Mouse (Mus musculus): ENCODE measurements around the gene Ppard. TPM values are rescaled to one million over a fixed set of nuclear protein-coding genes. Genes with fewer than 3 reads are reported as not detected.
A peak's percentile ranks its signal among the peaks of the same experiment; 100 is the strongest.

The Ppard gene
- total and polyA plus RNA-seq, 2 experiments from 2014 or later: 1.5 to 7.7 TPM

DNA sequence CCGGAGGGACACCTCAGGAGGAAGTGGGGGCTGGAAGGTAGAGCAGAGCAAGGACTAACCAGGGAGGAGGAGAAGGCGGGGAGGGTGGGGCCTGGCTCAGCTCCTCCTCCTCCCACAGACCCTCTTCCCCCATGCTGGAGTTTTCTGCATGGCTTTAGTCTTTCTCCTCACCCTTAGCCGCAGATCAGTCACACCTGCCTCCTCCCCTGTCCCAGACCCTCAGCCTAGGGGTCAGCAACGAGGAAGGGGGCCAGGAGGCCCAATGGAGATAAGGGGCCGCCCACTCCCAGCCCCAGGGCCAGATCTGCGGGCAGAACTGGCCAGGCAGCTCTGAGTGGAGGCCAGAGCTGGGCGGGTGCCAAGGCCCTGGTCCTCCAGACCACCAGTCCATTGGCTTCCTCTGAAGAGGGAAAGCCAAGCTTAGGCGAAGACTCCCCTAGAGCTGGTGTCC, 112.8 kb downstream of the Ppard start:
- WGBS: 15% methylated on average over 7 of the region's 8 CpGs
- no peak for ATAC-seq (ENCODE audit: low FRiP score)

DNA sequence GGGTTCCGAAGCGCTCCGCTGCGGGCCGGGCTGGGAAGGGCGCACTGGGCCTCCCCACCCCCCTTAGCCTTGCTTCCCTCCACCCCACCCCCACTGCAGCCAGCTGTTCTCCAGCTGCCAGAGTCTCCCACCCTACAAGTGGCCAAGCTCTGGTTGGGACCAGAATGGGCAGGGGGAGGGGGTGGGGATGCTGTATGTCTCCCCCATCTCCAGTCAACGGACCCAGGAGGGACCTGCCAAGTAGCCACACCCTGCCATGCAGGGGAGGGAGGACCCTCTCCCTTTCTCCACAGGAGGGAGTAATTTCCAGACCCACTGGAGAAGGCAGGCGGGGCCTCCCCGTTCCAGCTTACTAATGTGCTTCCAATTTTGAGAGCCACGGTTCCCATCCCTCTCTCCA, 113.4 kb downstream of the Ppard start:
- 21% methylated on average over 10 of the region's 10 CpGs for WGBS
- H3K4me2 ChIP-seq (ENCODE audit: low read depth, low read length, poor library complexity, severe bottlenecking): no peak overlapping the region
- no peaks in the 10 kb centered on the region for H3K9me3 ChIP-seq (ENCODE audit: low read length)
- no peaks in the 10 kb centered on the region for H3K27me3 ChIP-seq (ENCODE audit: insufficient read depth, low read length)
- no peak for TF ChIP-seq CTCF (IDR thresholded peaks at IDR 0.05)
- H3K9ac ChIP-seq (replicated peaks; ENCODE audit: low read length, poor library complexity, severe bottlenecking): no peak overlapping the region
- DNase-seq (ENCODE audit: low spot score) (no peak), ATAC-seq (ENCODE audit: low FRiP score) (no peak)
- H3K27ac ChIP-seq (ENCODE audit: low read depth, low read length): no peak overlapping the region
- no peaks in the 10 kb centered on the region for H3K36me3 ChIP-seq (ENCODE audit: insufficient read depth, low read length)
- H3K4me3 ChIP-seq (ENCODE audit: low read depth, low read length): no peak overlapping the region
- peaks cover 3% of the 10 kb centered on the region; the same call in 1 of the 2 replicates for H3K4me1 ChIP-seq (ENCODE audit: insufficient read depth, low read length)

More for the DNA sequence above, 112.8 kb downstream of the Ppard start:
- peaks cover 3% of the 10 kb centered on the region; the same call in 1 of the 2 replicates for H3K4me1 ChIP-seq (ENCODE audit: insufficient read depth, low read length)
- no peak overlapping the region for H3K9ac ChIP-seq (replicated peaks; ENCODE audit: low read length, poor library complexity, severe bottlenecking)
- no peak overlapping the region for H3K4me2 ChIP-seq (ENCODE audit: low read depth, low read length, poor library complexity, severe bottlenecking)
- no peaks in the 10 kb centered on the region for H3K9me3 ChIP-seq (ENCODE audit: low read length)
- H3K4me3 ChIP-seq (ENCODE audit: low read depth, low read length): no peak overlapping the region
- no peaks in the 10 kb centered on the region for H3K36me3 ChIP-seq (ENCODE audit: insufficient read depth, low read length)
- no peak for DNase-seq (ENCODE audit: low spot score)
- no peaks in the 10 kb centered on the region for H3K27me3 ChIP-seq (ENCODE audit: insufficient read depth, low read length)
- no peak for TF ChIP-seq CTCF (IDR thresholded peaks at IDR 0.05)
- H3K27ac ChIP-seq (ENCODE audit: low read depth, low read length): no peak overlapping the region

DNA sequence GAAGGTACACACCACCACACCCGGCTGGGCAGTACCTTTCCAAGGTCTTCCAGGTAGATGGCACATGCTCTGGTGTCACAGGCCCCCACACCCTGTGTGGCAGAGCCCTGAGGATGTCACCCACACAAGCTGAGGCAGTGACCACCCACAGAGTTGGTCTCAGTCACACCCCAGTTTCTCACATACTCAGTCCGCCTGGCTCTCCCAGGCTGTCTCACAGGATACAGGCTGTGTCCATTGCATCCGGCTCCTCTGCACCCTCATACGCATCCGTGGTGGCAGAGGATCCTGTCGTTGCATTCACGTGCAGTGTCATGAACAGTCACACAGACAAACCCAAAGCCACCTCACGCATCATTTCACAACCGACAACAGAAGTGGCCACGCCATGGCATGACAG, 114.8 kb downstream of the Ppard start:
- no peak for TF ChIP-seq CTCF (IDR thresholded peaks at IDR 0.05)
- DNase-seq (ENCODE audit: low spot score) (no peak), ATAC-seq (ENCODE audit: low FRiP score) (no peak)
- Histone ChIP-seq H3K27ac (ENCODE audit: low read depth, low read length) (no peak overlapping the region), H3K9ac (replicated peaks; ENCODE audit: low read length, poor library complexity, severe bottlenecking) (no peak overlapping the region), H3K36me3 (ENCODE audit: insufficient read depth, low read length) (no peaks in the 10 kb centered on the region), H3K9me3 (ENCODE audit: low read length) (no peaks in the 10 kb centered on the region), H3K4me1 (ENCODE audit: insufficient read depth, low read length) (peaks cover 6% of the 10 kb centered on the region; the same call in 1 of the 2 replicates), H3K27me3 (ENCODE audit: insufficient read depth, low read length) (peaks cover 10% of the 10 kb centered on the region), H3K4me2 (ENCODE audit: low read depth, low read length, poor library complexity, severe bottlenecking) (no peak overlapping the region), H3K4me3 (ENCODE audit: low read depth, low read length) (no peak overlapping the region)
- 81% methylated on average over 10 of the region's 10 CpGs for WGBS

DNA sequence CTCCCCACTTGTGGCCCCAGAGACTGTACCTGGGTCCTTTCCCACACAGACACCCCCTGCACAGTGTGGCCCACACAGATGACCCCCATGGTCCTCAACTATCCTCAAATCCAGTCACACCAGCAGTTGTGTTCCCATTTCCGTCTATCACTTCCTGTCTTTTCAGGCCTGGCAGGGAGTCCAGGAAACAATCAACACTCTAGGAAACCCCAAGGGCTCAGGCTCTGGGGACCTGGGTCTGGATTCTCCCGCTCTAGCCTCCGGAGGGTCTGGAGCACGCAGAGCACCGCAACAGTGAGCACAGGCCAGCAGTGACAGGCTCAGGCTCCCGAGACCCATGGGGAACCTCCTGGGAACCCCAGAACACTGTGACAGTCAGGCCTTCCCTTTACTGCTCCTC, 115.7 kb downstream of the Ppard start:
- no peaks in the 10 kb centered on the region for H3K9me3 ChIP-seq (ENCODE audit: low read length)
- TF ChIP-seq CTCF (IDR thresholded peaks at IDR 0.05): no peak
- ATAC-seq (ENCODE audit: low FRiP score) (no peak), DNase-seq (ENCODE audit: low spot score) (no peak)
- no peak overlapping the region for H3K4me3 ChIP-seq (ENCODE audit: low read depth, low read length)
- no peak overlapping the region for H3K27ac ChIP-seq (ENCODE audit: low read depth, low read length)
- no peak overlapping the region for H3K9ac ChIP-seq (replicated peaks; ENCODE audit: low read length, poor library complexity, severe bottlenecking)
- H3K36me3 ChIP-seq (ENCODE audit: insufficient read depth, low read length): no peaks in the 10 kb centered on the region
- 57% methylated on average over 6 of the region's 6 CpGs for WGBS
- peaks cover 6% of the 10 kb centered on the region; the same call in 1 of the 2 replicates for H3K4me1 ChIP-seq (ENCODE audit: insufficient read depth, low read length)
- H3K4me2 ChIP-seq (ENCODE audit: low read depth, low read length, poor library complexity, severe bottlenecking): no peak overlapping the region
- H3K27me3 ChIP-seq (ENCODE audit: insufficient read depth, low read length): peaks cover 11% of the 10 kb centered on the region

DNA sequence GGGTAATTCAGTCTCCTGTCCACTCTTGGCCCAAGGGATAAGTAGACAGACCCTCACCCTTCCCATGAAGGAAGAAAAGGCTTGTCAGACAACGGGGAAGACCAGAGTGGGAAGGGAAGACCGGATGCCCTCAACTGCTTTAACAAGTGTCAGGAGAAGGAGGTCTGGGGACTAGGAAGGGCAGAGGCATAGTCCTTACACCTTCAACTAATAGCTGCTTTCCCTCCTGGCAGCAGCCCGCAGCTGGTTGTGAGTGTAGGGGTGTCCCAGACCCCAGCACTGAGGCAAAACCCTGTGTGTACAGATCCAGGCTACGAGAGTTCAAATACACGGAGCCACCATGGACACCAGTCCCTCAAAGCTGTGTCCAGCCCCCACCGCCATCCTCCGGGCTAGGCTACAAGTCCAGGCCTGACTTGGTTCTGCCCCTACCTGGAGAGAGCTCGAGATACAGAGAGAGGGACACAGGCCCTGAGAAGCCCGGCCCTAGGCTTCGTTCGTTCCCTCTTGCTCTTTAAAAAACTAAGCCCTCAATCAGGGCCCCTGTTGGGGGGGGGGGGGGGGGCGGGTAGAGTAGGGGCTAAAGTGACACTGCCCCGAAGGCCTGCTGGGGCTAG, 116.9 kb downstream of the Ppard start:
- ATAC-seq (ENCODE audit: low FRiP score) (no peak), DNase-seq (ENCODE audit: low spot score) (no peak)
- H3K27ac ChIP-seq (ENCODE audit: low read depth, low read length): no peak overlapping the region
- H3K9me3 ChIP-seq (ENCODE audit: low read length): no peaks in the 10 kb centered on the region
- H3K27me3 ChIP-seq (ENCODE audit: insufficient read depth, low read length): peaks cover 11% of the 10 kb centered on the region
- H3K36me3 ChIP-seq (ENCODE audit: insufficient read depth, low read length): no peaks in the 10 kb centered on the region
- H3K4me2 ChIP-seq (ENCODE audit: low read depth, low read length, poor library complexity, severe bottlenecking): peak overlapping the region; percentile 97
- no peak for TF ChIP-seq CTCF (IDR thresholded peaks at IDR 0.05)
- H3K9ac ChIP-seq (replicated peaks; ENCODE audit: low read length, poor library complexity, severe bottlenecking): peak overlapping the region; percentile 62; the same call in 1 of the 2 replicates
- H3K4me1 ChIP-seq (ENCODE audit: insufficient read depth, low read length): peaks cover 6% of the 10 kb centered on the region; the same call in 1 of the 2 replicates
- peak overlapping the region; percentile 49 for H3K4me3 ChIP-seq (ENCODE audit: low read depth, low read length)
- WGBS: 27% methylated on average over 11 of the region's 13 CpGs

DNA sequence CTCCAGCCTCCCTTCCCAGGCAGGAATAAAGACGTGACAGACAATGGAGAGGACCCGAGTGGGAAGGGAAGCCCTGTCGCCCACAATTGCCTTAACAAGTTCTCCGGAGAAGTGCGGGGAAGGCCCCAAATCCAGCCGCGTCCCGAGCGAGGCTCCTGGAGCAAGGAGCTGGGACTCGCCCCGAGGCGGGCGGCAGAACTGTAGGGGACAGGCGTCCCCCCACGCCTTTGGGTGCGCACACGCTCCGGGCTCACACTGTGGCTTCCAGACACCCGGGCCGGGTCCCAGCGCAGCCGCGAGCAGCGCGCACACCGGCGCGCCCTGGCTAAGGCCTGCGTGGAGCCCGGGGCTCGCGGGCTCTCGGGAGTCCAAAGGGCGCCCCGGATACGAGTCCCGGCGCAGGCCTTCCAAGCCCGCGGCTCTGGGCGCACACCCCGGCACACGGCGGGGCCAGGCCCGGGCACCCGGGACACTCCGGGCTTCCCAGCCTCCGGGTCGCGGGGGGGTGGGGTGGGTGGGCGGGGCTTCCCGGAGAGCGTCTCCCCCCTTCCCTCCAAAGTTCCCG, 117.5 kb downstream of the Ppard start:
- Histone ChIP-seq H3K4me1 (ENCODE audit: insufficient read depth, low read length) (peaks cover 6% of the 10 kb centered on the region; the same call in 1 of the 2 replicates), H3K27ac (ENCODE audit: low read depth, low read length) (peak overlapping the region; percentile 62; the same call in 1 of the 2 replicates), H3K9me3 (ENCODE audit: low read length) (no peaks in the 10 kb centered on the region), H3K9ac (replicated peaks; ENCODE audit: low read length, poor library complexity, severe bottlenecking) (peak overlapping the region; percentile 62), H3K4me3 (ENCODE audit: low read depth, low read length) (peak overlapping the region; percentile 49), H3K4me2 (ENCODE audit: low read depth, low read length, poor library complexity, severe bottlenecking) (peak overlapping the region; percentile 97), H3K27me3 (ENCODE audit: insufficient read depth, low read length) (peaks cover 11% of the 10 kb centered on the region), H3K36me3 (ENCODE audit: insufficient read depth, low read length) (no peaks in the 10 kb centered on the region)
- no peak for TF ChIP-seq CTCF (IDR thresholded peaks at IDR 0.05)
- DNase-seq (ENCODE audit: low spot score): no peak
- ATAC-seq (ENCODE audit: low FRiP score): peak; percentile 35
- 2% methylated on average over 17 of the region's 54 CpGs for WGBS

Measured in midbrain, postnatal 0 days (tissue).